Mouse (Mus musculus) G1E (cell line): ENCODE results near the gene Mta3.

Source experiments
- CTCF ChIP-seq: IDR thresholded peaks from 2 replicates; pipeline ENCODE4 v1.5.1; 2012; ENCODE audit warnings: low read depth, low read length, inconsistent platforms, mixed read lengths
- GATA1 ChIP-seq: IDR thresholded peaks from 2 replicates; pipeline ENCODE4 v1.6.1; 2012; ENCODE audit warnings: borderline replicate concordance, low read length, inconsistent platforms, mixed read lengths
- GATA2 ChIP-seq: IDR thresholded peaks from 2 replicates; pipeline ENCODE4 v1.6.1; 2012; ENCODE audit warnings: low read depth, low read length, inconsistent platforms, borderline replicate concordance
- TAL1 ChIP-seq: conservative IDR thresholded peaks from 2 replicates; pipeline ENCODE4 v1.6.1; 2012; ENCODE audit warnings: low read depth, low read length, inconsistent platforms, mixed read lengths

- TF ChIP-seq CTCF (no peak), TAL1 (no peak), GATA2 (no peak), GATA1 (no peak)
Observed at GRCm38 (mm10) chr17:83741243-83741642, 35.3 kb downstream of the Mta3 start.
